In genomic region chr6:56920222-56921092, GRCm38 (mm10) we compare ENCODE assay signal across 18 mouse cellular contexts. TPM values are rescaled to one million over a fixed set of nuclear protein-coding genes. Genes with fewer than 3 reads are reported as not detected.
A peak's percentile ranks its signal among the peaks of the same experiment; 100 is the strongest.
DNase-seq lines count a peak whose midpoint lies in the region; ATAC-seq lines count a peak whose summit lies in the region.
"Had no signal": no experiment of that assay in that cellular context is flagged by ENCODE, and none has a peak within 500 bp of the region (broad histone marks: within the 10 kb centered on the region; RNA-seq: fewer than 3 reads in every experiment).

No protein-coding gene starts in this region.

- peaks cover 44% of the 10 kb centered on the region for H3K4me1 ChIP-seq in heart, embryonic 12.5 days (replicated peaks)
- peaks cover 77% of the 10 kb centered on the region for H3K4me1 ChIP-seq in erythroblast, embryonic 14.5 days (ENCODE audit: control insufficient read depth)
- H3K4me1 ChIP-seq in liver, embryonic 11.5 days (replicated peaks; ENCODE audit: control insufficient read depth, insufficient read depth, low read length) = peaks cover 44% of the 10 kb centered on the region

- intact Hi-C loops in heart, postnatal 10 days (cut with DNase I) = loop anchor here (5.0 to 10.0 kb wide), 3 partner anchors 123 to 654 kb away; partner anchors contain the start of genes Kbtbd2 and Ppm1k

- no peaks in the 10 kb centered on the region for H3K36me3 ChIP-seq in heart, embryonic 12.5 days
- peaks cover 60% of the 10 kb centered on the region for H3K36me3 ChIP-seq in erythroblast, embryonic 14.5 days (ENCODE audit: control insufficient read depth)
- H3K36me3 ChIP-seq in liver, embryonic 11.5 days (ENCODE audit: control insufficient read depth, insufficient read depth, low read length) = no peaks in the 10 kb centered on the region
- H3K36me3 ChIP-seq: forebrain, embryonic 12.5 days; limb, embryonic 12.5 days; midbrain, embryonic 12.5 days; neural tube, embryonic 13.5 days had no signal

- DNase-seq in heart, postnatal 10 days = no peak
- DNase-seq in 416B (ENCODE audit: low read depth) = peak; percentile 59
- no peak for DNase-seq in liver, embryonic 11.5 days (ENCODE audit: low spot score)
- DNase-seq in thymus, postnatal 4 days = no peak
- DNase-seq in embryo, embryonic 10.5 days (ENCODE audit: low spot score) = no peak
- no peak for DNase-seq in layer of hippocampus, adult 18-20 months (ENCODE audit: low spot score in 2 of 2)
- DNase-seq: cerebellum, postnatal 36 days; right cerebral cortex, postnatal 25 days; thymus, postnatal 36 days had no signal

- peak overlapping the region; percentile 53 for H3K4me2 ChIP-seq in heart, embryonic 12.5 days
- H3K4me2 ChIP-seq in liver, embryonic 11.5 days = peak overlapping the region; percentile 72
- H3K4me2 ChIP-seq: forebrain, embryonic 12.5 days; limb, embryonic 12.5 days; midbrain, embryonic 12.5 days; neural tube, embryonic 13.5 days had no signal

- no peaks in the 10 kb centered on the region for H3K9me3 ChIP-seq in heart, embryonic 12.5 days (replicated peaks)
- peaks cover 2% of the 10 kb centered on the region; the same call in 1 of the 2 replicates for H3K9me3 ChIP-seq in erythroblast, embryonic 14.5 days (ENCODE audit: control insufficient read depth, low read length)
- no peaks in the 10 kb centered on the region for H3K9me3 ChIP-seq in liver, embryonic 11.5 days (ENCODE audit: control insufficient read depth, low read length)
- H3K9me3 ChIP-seq: forebrain, embryonic 12.5 days; limb, embryonic 12.5 days; midbrain, embryonic 12.5 days had no signal

- ATAC-seq in heart, embryonic 12.5 days (ENCODE audit: insufficient number of reproducible peaks, low FRiP score) = peak; percentile 55; the same call in 1 of the 2 replicates
- ATAC-seq in liver, embryonic 11.5 days (replicated peaks; ENCODE audit: low FRiP score) = peak; percentile 79

- H3K27me3 ChIP-seq in heart, embryonic 12.5 days (replicated peaks) = no peaks in the 10 kb centered on the region
- no peaks in the 10 kb centered on the region for H3K27me3 ChIP-seq in erythroblast, embryonic 14.5 days (ENCODE audit: control insufficient read depth)
- H3K27me3 ChIP-seq in liver, embryonic 11.5 days (replicated peaks; ENCODE audit: control insufficient read depth, insufficient read depth, low read length) = no peaks in the 10 kb centered on the region
- H3K27me3 ChIP-seq: forebrain, embryonic 12.5 days; limb, embryonic 12.5 days; midbrain, embryonic 12.5 days had no signal

- peak overlapping the region; percentile 20 for H3K4me3 ChIP-seq in heart, embryonic 12.5 days
- H3K4me3 ChIP-seq in erythroblast, embryonic 14.5 days (replicated peaks) = peak overlapping the region; percentile 74
- peak overlapping the region; percentile 87 for H3K4me3 ChIP-seq in liver, embryonic 11.5 days (ENCODE audit: low read depth, low read length)
- H3K4me3 ChIP-seq: forebrain, embryonic 12.5 days; layer of hippocampus, adult 2 months; limb, embryonic 12.5 days; midbrain, embryonic 12.5 days; neural tube, embryonic 13.5 days had no signal

- 14% methylated on average over 12 of the region's 12 CpGs for WGBS in heart, embryonic 12.5 days
- WGBS in liver, embryonic 11.5 days = 26% methylated on average over 12 of the region's 12 CpGs

- peak overlapping the region; percentile 31; the same call in 1 of the 2 replicates for H3K9ac ChIP-seq in heart, embryonic 12.5 days
- peak overlapping the region; percentile 45 for H3K9ac ChIP-seq in liver, embryonic 11.5 days (ENCODE audit: low read depth, low read length)
- H3K9ac ChIP-seq: forebrain, embryonic 12.5 days; limb, embryonic 12.5 days; midbrain, embryonic 12.5 days; neural tube, embryonic 13.5 days had no signal

- H3K27ac ChIP-seq in heart, embryonic 12.5 days (ENCODE audit: poor library complexity, severe bottlenecking) = peak overlapping the region; percentile 65
- peak overlapping the region; percentile 88 for H3K27ac ChIP-seq in liver, embryonic 11.5 days (ENCODE audit: low read depth, low read length)
- H3K27ac ChIP-seq: forebrain, embryonic 12.5 days; layer of hippocampus, adult 2 months; limb, embryonic 12.5 days; midbrain, embryonic 12.5 days; neural tube, embryonic 13.5 days had no signal

RNA-seq across cellular contexts. Expression of gene Nt5c3, which starts 3.3 kb away (rescaled TPM):
- 74.8 and 77.4 TPM in 2 replicates for polyA plus RNA-seq in heart, embryonic 12.5 days (2016; fragmentation: Nextera tagmentation; extraction: Ambion mirVana)
- 10 to 100 TPM; 55.7 to 70.7 TPM for total RNA-seq in heart, postnatal 10 days (2021)
- 21.3 and 22.9 TPM in 2 replicates for polyA plus RNA-seq in erythroblast, embryonic 14.5 days (2012)
- 164 and 171 TPM in 2 replicates for polyA plus RNA-seq in liver, embryonic 11.5 days (2014; fragmentation: Nextera tagmentation; extraction: Ambion mirVana)
- 10 to 100 TPM; 38.2 to 38.6 TPM for total RNA-seq in layer of hippocampus, adult 18-20 months (2021)

RNA-seq across cellular contexts. Expression of gene Vmn1r4, which starts 3.4 kb away (rescaled TPM):
- polyA plus RNA-seq in heart, embryonic 12.5 days (2016; fragmentation: Nextera tagmentation; extraction: Ambion mirVana) = 0.10 and 0.12 TPM in 2 replicates
- under 1 TPM in 1 of 2 experiments, not detected in 1; 0.17 TPM for total RNA-seq in heart, postnatal 10 days (2021)
- polyA plus RNA-seq in erythroblast, embryonic 14.5 days (2012) = 0.02 TPM in 1 of 2 replicates, not detected in the other
- polyA plus RNA-seq in liver, embryonic 11.5 days (2014; fragmentation: Nextera tagmentation; extraction: Ambion mirVana) = 0.18 and 0.57 TPM in 2 replicates
- total RNA-seq in layer of hippocampus, adult 18-20 months (2021) = under 1 TPM; 0.20 to 0.43 TPM

RNA-seq across cellular contexts. Expression of gene Vmn1r5, which starts 49.6 kb away (rescaled TPM):
- polyA plus RNA-seq in heart, embryonic 12.5 days (2016; fragmentation: Nextera tagmentation; extraction: Ambion mirVana) = not detected in 2 replicates
- not detected for total RNA-seq in heart, postnatal 10 days (2021)
- polyA plus RNA-seq in erythroblast, embryonic 14.5 days (2012) = not detected in 2 replicates
- not detected in 2 replicates for polyA plus RNA-seq in liver, embryonic 11.5 days (2014; fragmentation: Nextera tagmentation; extraction: Ambion mirVana)
- total RNA-seq in layer of hippocampus, adult 18-20 months (2021) = not detected
- total RNA-seq: granulocyte monocyte progenitor cell, adult 5-6 weeks; layer of hippocampus, adult 2 months had no signal
- polyA plus RNA-seq: C2C12; forebrain, embryonic 12.5 days; limb, embryonic 12.5 days; midbrain, embryonic 12.5 days; neural tube, embryonic 13.5 days had no signal

Comparison
In these comparisons a context has a peak if more than half of its experiments do, and no peak if none do; other contexts are left out.
1. H3K4me3 ChIP-seq: peak in every context shown above with its lines; median percentile 87 in liver, embryonic 11.5 days; 74 in erythroblast, embryonic 14.5 days; 20 in heart, embryonic 12.5 days.